Mouse (Mus musculus) cortical plate, adult 2 months (tissue): ENCODE measurements at regions not wholly inside any gene's neighbourhood (a gene's known extent, or its start where the extent isn't known, plus 50 kb on each side); places are given as distances from the start of the nearest gene placed in this dataset.

Experiments used
- H3K27ac ChIP-seq: fragments of 200-500 bp; 2 replicates; pipeline ENCODE4 v1.5.1; 2012; ENCODE audit warnings: low read length, control low read depth, inconsistent platforms; ENCODE audit not compliant: insufficient read depth
- H3K4me1 ChIP-seq: fragments of 200-500 bp; 2 replicates; pipeline ENCODE4 v1.6.1; 2011; ENCODE audit warnings: low read length; ENCODE audit not compliant: control insufficient read depth, insufficient read depth
- H3K4me3 ChIP-seq: fragments of 200-500 bp; 2 replicates; pipeline ENCODE4 v1.5.1; 2011; ENCODE audit warnings: mild to moderate bottlenecking, low read length, control low read depth; ENCODE audit not compliant: insufficient read depth
- CTCF ChIP-seq: fragments of 200-500 bp; IDR thresholded peaks from 2 replicates; pipeline ENCODE4 v1.5.1; 2011; ENCODE audit warnings: mild to moderate bottlenecking, control low read depth, low read length; ENCODE audit not compliant: insufficient read depth; ENCODE audit errors: extremely low read depth
- POLR2A ChIP-seq: fragments of 200-500 bp; IDR thresholded peaks from 2 replicates; pipeline ENCODE4 v1.6.1; 2011; ENCODE audit warnings: mild to moderate bottlenecking, low read length, control low read depth; ENCODE audit not compliant: insufficient read depth; ENCODE audit errors: extremely low read depth

DNA sequence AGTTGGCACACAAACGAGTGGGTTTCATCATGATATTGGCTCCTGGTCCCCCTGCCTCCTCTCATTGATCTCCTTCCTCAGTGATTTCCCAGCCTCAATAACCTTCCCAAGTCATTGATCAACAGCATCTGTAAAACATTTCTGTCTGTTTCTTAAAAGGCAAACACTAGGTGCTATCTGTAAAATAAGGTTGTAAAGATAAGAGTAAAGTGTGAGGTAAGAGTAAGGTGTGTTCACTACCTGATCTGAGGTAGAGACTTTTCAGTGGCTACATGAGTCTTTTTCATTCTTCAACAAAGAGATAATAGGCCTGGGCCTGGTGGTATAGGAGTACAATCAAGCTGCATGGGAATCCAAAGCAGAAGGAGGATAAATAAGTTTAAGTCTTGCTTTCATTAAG is 55.7 kb downstream of the Plk2 start:
- TF ChIP-seq POLR2A (no peak), CTCF (no peak)
- no peak overlapping the region for H3K27ac ChIP-seq
- no peak overlapping the region for H3K4me3 ChIP-seq
- no peaks in the 10 kb centered on the region for H3K4me1 ChIP-seq

DNA sequence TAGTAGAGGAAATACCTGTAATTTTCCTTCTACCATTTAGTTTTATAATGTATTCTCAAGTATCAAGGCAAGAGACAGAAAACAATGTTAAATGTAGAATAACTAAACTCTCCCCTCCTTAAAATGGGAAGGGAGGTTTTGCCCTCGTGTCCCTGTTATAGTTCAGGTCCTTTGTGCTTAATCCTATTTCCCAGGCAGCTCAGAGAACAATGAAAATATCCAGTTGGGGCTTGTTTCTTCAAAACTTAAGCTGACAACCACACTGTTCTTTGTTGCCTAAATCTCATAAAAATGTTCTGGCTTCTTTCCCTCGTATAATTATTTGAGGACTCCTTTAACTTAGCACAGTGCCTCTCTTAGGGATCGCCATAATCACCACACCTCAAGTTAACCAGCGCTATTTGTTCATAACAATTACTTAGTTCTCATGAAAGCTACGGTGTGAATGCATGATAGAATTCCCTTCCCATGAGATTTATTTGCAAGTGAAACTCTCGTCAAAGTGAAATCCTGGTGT is 57.2 kb downstream of the Plk2 start:
- TF ChIP-seq POLR2A = no peak
- no peak for TF ChIP-seq CTCF
- no peak overlapping the region for H3K27ac ChIP-seq

DNA sequence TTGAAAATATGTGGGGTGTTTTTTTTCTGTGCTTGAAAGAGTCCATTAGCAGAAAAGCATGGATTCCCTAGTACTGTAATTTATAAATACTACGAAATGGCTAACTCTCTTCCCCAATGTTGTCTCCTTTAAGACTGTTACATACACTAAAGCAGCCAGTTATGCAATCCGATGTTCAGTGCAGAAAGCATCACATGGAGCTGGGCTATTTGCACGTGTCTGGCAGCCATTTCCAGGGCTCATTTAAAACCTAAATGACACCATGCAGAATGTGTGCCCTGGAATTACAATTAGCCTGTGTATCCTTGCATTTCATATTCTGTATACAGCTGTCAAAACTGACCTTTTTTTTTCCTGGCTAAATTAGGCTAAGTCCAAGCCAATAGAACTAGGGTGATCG is 60.2 kb downstream of the Plk2 start:
- H3K4me3 ChIP-seq = no peak overlapping the region
- no peak overlapping the region for H3K27ac ChIP-seq
- TF ChIP-seq POLR2A (no peak), CTCF (no peak)

More for the DNA sequence above, 57.2 kb downstream of the Plk2 start:
- Histone ChIP-seq H3K4me1 (no peaks in the 10 kb centered on the region), H3K4me3 (no peak overlapping the region)

DNA sequence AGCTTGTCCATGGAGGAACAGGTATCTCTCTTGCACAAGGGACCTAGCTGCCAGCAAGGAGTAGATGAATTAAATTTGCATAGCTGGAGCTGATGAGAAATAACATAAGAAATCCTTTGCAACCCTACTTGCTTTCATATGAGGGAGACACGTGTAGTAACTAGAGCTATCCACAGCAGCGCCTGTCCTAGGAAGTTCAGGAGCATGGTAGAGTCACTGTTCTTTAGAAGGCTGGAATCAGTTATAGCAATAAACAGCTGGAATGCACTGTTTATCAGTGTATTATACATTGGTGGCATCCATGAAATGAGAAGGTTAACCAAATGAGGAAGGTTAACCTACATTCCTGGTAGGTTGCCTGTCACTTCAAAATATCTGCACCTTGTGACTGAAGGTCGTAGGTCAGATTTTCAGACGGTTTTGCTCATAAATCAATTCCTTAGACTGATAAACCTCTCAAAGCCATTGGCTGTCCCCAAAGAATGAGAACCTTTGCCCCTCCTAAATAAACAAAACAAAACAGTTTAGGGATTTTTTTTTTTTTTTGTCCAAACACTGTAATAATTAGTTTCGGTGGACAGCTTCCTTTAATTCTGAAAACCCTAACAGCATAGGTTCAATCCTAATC is 60.8 kb downstream of the Plk2 start:
- TF ChIP-seq POLR2A = no peak
- TF ChIP-seq CTCF = no peak
- Histone ChIP-seq H3K4me3 (no peak overlapping the region), H3K4me1 (no peaks in the 10 kb centered on the region), H3K27ac (no peak overlapping the region)

More for the DNA sequence above, 60.2 kb downstream of the Plk2 start:
- H3K4me1 ChIP-seq = no peaks in the 10 kb centered on the region

DNA sequence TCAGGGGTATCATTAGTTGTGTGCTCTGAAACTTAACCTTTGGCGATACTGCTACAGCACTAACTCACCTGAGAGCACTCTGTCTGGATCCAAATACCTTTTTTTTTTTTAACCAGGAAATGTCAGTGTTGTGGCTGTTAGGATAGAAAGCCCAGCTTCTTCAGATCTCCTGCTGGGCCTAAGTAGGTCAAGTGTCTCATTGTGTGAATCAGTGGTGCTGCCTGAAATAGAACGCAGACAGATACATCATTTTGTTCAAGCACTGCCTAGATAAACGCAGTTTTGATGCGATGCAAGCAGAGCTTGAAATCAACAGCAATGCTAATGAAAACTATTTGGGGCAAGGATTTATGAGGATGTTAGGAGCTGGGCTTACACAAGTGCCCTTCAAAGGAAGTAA is 63.9 kb downstream of the Plk2 start:
- H3K4me3 ChIP-seq = no peak overlapping the region
- H3K27ac ChIP-seq = no peak overlapping the region
- H3K4me1 ChIP-seq = no peaks in the 10 kb centered on the region
- TF ChIP-seq CTCF (no peak), POLR2A (no peak)

DNA sequence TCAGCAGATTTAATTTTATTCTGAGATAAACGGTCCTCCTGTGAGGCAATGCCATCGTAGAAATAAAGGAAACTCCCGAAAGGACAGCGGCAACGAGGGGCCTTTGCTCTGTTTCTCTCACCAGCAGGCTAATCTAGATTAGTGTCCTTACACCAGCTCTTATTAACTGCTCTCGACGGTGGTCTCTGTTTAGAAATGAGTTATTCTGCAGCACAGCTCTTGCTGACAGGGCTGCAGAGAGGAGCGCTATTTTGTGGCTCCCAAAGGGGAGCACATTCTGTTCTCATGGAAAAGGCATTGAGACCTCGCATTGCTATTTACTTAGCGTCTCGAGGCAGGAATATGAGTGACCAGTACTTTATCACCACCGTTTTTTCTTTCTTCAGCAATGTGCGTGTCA is 66.7 kb downstream of the Plk2 start:
- Histone ChIP-seq H3K4me3 (no peak overlapping the region), H3K4me1 (no peaks in the 10 kb centered on the region), H3K27ac (no peak overlapping the region)
- TF ChIP-seq POLR2A = no peak
- no peak for TF ChIP-seq CTCF

DNA sequence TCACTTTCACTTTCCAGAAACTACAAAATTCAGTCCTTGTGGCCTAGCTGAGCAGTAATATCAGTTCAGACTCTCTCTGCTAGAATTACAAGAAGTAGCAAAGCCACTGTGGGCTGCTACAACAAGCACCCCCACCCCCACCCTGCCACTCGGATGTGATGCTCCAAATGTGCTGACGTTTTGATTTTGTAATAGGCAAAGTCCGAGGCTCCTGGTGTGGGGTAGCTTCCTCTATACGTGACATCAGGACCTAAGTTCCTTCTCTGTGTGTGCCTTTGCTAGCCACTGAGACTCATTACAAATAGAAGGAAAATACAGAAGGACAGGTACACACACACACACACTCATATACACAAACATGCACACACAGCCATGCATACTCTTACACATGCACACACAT is 76.7 kb downstream of the Plk2 start:
- TF ChIP-seq POLR2A (no peak), CTCF (no peak)
- no peak overlapping the region for H3K27ac ChIP-seq
- H3K4me3 ChIP-seq = no peak overlapping the region
- H3K4me1 ChIP-seq = no peaks in the 10 kb centered on the region

DNA sequence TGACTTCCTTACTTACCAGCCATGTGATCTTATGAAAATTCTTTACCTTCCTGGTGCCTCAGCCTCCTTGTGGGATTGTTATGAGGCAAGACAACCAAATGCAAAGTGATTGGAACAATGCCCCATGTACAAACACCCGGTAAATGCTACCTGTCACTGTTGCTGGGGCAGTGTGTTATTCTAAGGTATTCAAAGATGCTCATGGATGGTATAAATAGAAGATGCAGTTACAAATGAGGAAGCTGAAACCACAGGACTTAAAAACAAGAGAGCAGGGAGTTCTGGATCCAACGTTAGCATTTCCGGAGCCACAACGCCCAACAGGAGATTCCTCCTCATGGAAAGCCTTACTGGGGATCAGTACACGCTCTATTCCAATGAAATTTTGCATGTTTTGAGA is 82.9 kb downstream of the Plk2 start:
- Histone ChIP-seq H3K4me3 (no peak overlapping the region), H3K4me1 (no peaks in the 10 kb centered on the region), H3K27ac (no peak overlapping the region)
- TF ChIP-seq POLR2A (no peak), CTCF (no peak)

DNA sequence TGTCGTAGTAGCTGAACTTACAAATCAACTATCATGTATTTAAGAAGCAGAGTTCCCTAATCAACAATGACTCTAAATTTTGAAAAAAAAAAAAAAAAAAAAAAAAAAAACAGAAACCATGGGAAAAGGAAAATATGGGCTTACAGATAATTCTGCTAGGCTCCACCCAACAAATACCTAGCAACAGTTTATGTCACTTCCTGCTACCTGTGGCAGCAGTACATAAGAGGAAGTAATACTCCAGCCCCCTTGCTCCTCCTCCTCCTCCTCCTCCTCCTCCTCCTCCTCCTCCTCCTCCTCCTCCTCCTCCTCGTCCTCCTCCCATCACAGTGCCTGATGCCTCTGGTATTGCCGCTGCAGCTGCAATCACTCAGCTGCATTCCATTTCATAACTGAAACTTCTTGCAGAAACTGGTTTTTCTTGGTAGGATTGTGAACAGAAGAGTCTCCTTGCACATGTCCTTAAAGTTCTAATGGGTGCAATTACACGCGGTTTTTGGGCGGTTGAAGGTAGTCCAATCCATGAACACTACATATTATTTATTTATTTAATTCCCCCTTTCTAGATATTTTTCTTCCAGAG is 89.6 kb downstream of the Plk2 start:
- H3K4me1 ChIP-seq = no peaks in the 10 kb centered on the region
- TF ChIP-seq POLR2A = no peak
- no peak for TF ChIP-seq CTCF
- H3K4me3 ChIP-seq = no peak overlapping the region
- H3K27ac ChIP-seq = no peak overlapping the region

DNA sequence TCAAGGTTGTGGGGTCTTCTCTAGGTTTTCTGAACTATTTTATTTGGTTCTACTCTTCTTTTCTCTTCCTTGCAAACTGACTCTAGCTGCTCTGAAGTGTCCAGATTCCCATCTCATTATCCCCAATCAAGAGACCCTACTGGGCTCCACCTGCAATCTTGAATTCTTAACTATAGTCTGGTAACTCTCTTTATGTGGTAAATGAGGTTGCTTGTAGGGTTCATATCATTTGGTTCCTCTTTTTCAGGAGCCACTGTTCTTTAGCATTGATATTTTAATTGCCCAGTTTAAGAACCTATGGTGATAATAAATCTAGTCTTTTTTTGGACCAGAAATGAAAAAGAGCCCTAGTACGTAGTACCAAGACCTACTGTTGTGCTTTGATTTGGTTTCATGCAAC is 90.7 kb downstream of the Plk2 start:
- TF ChIP-seq POLR2A (no peak), CTCF (no peak)
- Histone ChIP-seq H3K4me3 (no peak overlapping the region), H3K27ac (no peak overlapping the region), H3K4me1 (no peaks in the 10 kb centered on the region)

DNA sequence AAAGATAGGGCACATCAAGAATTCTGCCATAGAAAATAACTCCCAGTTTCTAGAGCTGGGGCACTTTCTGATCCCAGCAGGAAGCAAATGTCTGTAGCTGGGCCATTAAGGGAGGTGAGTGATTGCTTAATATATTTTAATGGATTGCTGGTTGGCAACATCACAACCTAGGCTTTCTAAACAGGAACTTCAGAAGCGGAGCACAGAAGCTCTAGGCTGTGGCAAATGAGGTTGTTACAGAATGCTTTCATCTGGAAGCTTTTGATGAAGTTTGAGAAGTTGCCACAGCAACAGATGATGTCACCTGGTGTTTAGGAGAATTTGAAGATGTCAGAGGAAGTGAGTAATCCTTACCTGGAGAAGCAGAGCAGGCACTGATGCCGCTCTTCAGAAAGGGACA is 95.3 kb downstream of the Plk2 start:
- Histone ChIP-seq H3K27ac (no peak overlapping the region), H3K4me1 (peaks cover 2% of the 10 kb centered on the region; the same call in 1 of the 2 replicates), H3K4me3 (no peak overlapping the region)
- no peak for TF ChIP-seq CTCF
- no peak for TF ChIP-seq POLR2A
